Mouse (Mus musculus) hindbrain, embryonic 13.5 days (tissue): ENCODE data around the gene Ankrd39. TPM values are rescaled to one million over a fixed set of nuclear protein-coding genes. Genes with fewer than 3 reads are reported as not detected.

Experiments
- ATAC-seq: fragments of 200-750 bp; cut with Nextera tagmentation; 2 replicates; pipeline ENCODE4 v1.8.0; 2017; ENCODE audit warnings: moderate TSS enrichment; ENCODE audit not compliant: low FRiP score
- H3K27ac ChIP-seq: fragments of 300-500 bp; sonication (generic); 2 replicates; pipeline ENCODE4 v1.5.1; 2015; ENCODE audit warnings: inconsistent platforms, mild to moderate bottlenecking, moderate library complexity
- H3K27me3 ChIP-seq: fragments of 300-500 bp; sonication (generic); 2 replicates; pipeline ENCODE4 v1.6.1; 2015; ENCODE audit warnings: mild to moderate bottlenecking, inconsistent platforms
- H3K36me3 ChIP-seq: fragments of 300-500 bp; sonication (generic); 2 replicates; pipeline ENCODE4 v1.6.1; 2015; ENCODE audit warnings: mild to moderate bottlenecking, inconsistent platforms
- H3K4me1 ChIP-seq: fragments of 300-500 bp; sonication (generic); replicated peaks from 2 replicates; pipeline ENCODE4 v1.6.1; 2015; ENCODE audit warnings: inconsistent platforms
- H3K4me2 ChIP-seq: fragments of 300-500 bp; sonication (generic); 2 replicates; pipeline ENCODE4 v1.6.1; 2015; ENCODE audit warnings: inconsistent platforms, mild to moderate bottlenecking, moderate library complexity
- H3K4me3 ChIP-seq: fragments of 300-500 bp; sonication (generic); 2 replicates; pipeline ENCODE4 v1.5.1; 2015; ENCODE audit warnings: mild to moderate bottlenecking, inconsistent platforms
- H3K9ac ChIP-seq: fragments of 300-500 bp; sonication (generic); 2 replicates; pipeline ENCODE4 v1.6.1; 2015; ENCODE audit warnings: mild to moderate bottlenecking, inconsistent platforms
- H3K9me3 ChIP-seq: fragments of 300-500 bp; sonication (generic); 2 replicates; pipeline ENCODE4 v1.6.1; 2016; ENCODE audit warnings: inconsistent platforms
- WGBS: fragments of 180-500 bp; shearing (Covaris S2); methylation state at CpG from one replicate; pipeline ENCODE4 v1.1.7; 2015; 5-methylcytosine and 5-hydroxymethylcytosine counted together
- microRNA-seq: library from miRNA; unstranded; fragments of <30 nt; microRNA quantifications from one replicate; pipeline ENCODE4, GENCODE M21; 2016
- polyA plus RNA-seq: library from polyadenylated mRNA; unstranded; fragments of >200 nt; fragmentation: Nextera tagmentation; extraction: Ambion mirVana; gene quantifications from 2 replicates; pipeline ENCODE4 v1.2.1, GENCODE M21; 2015

Ankrd39 gene
- polyA plus RNA-seq, 1 experiment from 2014 or later, result 22.4 TPM

DNA sequence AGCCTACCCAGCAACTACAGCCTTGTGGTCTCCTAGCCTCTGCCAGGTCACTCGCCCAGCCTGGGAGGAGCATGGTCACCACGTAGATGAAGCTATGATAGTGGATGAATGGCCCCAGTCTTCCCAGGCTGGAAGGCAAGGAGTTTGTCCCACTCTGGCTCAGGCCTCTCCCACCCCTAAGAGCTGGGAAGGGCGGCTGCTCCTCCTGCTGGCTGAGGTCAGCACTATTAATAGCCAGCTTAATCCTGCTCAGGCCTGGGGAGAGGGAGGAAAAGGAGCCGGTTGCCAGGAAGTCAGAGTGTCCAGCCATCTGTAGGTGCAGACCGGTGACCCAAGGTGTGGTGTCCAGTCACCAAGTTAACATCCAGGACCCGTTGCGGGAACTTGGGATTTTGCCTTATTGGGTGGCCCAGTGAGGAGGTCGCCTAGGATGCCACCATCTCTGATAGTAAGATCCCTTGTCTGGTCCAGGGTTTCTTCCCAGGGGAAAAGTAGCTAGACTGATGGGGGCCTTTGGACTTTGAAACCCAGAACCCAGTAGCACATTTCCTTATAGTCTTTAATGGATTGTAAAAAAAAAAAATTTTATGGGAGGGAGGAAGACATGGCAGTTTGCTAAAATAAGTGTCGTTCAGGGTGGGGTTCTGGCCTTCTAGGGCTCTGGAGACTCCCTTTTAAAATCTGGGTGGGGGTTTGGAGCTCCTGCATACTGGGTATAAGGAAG is 54.7 kb downstream of the Ankrd39 start:
- WGBS, result 57% methylated on average over 9 of the region's 9 CpGs

DNA sequence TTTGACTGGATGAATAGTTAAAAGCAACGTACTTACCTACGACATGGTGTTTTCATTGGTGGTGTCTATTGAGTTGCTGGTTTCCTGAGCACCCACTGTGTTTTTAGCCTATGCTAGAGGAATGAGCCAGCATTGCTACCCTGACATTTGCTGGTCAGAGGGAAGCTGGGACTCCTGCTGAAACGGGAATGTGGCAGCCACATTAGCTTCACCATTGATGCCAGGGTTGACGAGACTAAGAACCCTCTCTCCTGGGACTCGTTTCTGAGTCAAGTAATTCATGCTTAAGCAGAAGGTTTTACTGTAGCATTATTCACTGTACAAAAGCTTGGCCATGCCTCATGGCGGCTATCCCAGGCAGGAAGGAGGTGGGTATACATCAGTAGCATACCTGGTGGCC is 57.6 kb downstream of the Ankrd39 start:
- 59% methylated on average over 6 of the region's 6 CpGs for WGBS
- no peak overlapping the region for H3K4me3 ChIP-seq
- ATAC-seq, result no peak
- H3K4me1 ChIP-seq, result peaks cover 11% of the 10 kb centered on the region; the same call in 1 of the 2 replicates
- H3K4me2 ChIP-seq, result no peak overlapping the region
- H3K27ac ChIP-seq, result no peak overlapping the region
- no peaks in the 10 kb centered on the region for H3K36me3 ChIP-seq
- no peaks in the 10 kb centered on the region for H3K27me3 ChIP-seq
- H3K9me3 ChIP-seq, result no peaks in the 10 kb centered on the region
- no peak overlapping the region for H3K9ac ChIP-seq

More for the DNA sequence above, 54.7 kb downstream of the Ankrd39 start:
- H3K36me3 ChIP-seq, result no peaks in the 10 kb centered on the region
- no peaks in the 10 kb centered on the region for H3K9me3 ChIP-seq
- 0 out of 2 replicates have a peak overlapping the region, but pooled peaks have one; percentile 29 for H3K9ac ChIP-seq
- H3K4me2 ChIP-seq, result no peak overlapping the region
- H3K4me1 ChIP-seq, result peaks cover 6% of the 10 kb centered on the region; the same call in 1 of the 2 replicates
- no peak overlapping the region for H3K4me3 ChIP-seq
- no peaks in the 10 kb centered on the region for H3K27me3 ChIP-seq
- ATAC-seq, result 0 out of 2 replicates have a peak, but pooled peaks have one; percentile 13
- H3K27ac ChIP-seq, result no peak overlapping the region

Small RNA genes within 50 kb of the gene (microRNA-seq; reads per million reads assigned to microRNA genes)
- gene Gm47280, result not detected

Other genes with a start within 250 kb of the Ankrd39 start
- 3.8 and 4.0 TPM in 2 replicates for gene Arid5a, start 239.7 kb downstream of the Ankrd39 start, polyA plus RNA-seq
- 35.9 and 38.3 TPM in 2 replicates for gene Kansl3, start 178.3 kb downstream of the Ankrd39 start, polyA plus RNA-seq
- gene Fer1l5, start 175.2 kb downstream of the Ankrd39 start, polyA plus RNA-seq, result 1.6 and 2.5 TPM in 2 replicates
- gene Lman2l, start 102.2 kb downstream of the Ankrd39 start, polyA plus RNA-seq, result 70.4 and 71.1 TPM in 2 replicates
- 8.9 and 9.7 TPM in 2 replicates for gene Cnnm4, start 75.8 kb downstream of the Ankrd39 start, polyA plus RNA-seq
- 4.2 and 5.1 TPM in 2 replicates for gene Cnnm3, start 35.6 kb downstream of the Ankrd39 start, polyA plus RNA-seq
- gene Ankrd23, start 10.6 kb downstream of the Ankrd39 start, polyA plus RNA-seq, result 16.3 and 19.5 TPM in 2 replicates
- 0.43 TPM in 1 of 2 replicates, not detected in the other for gene Gm42417, start 8.0 kb downstream of the Ankrd39 start, polyA plus RNA-seq
- 28.3 and 31.8 TPM in 2 replicates for gene Sema4c, start 10.9 kb upstream of the Ankrd39 start, polyA plus RNA-seq
- gene Fam178b, start 135.7 kb upstream of the Ankrd39 start, polyA plus RNA-seq, result 0.27 and 0.32 TPM in 2 replicates
- 619 and 648 TPM in 2 replicates for gene Cox5b, start 144.0 kb upstream of the Ankrd39 start, polyA plus RNA-seq
- gene 4933424G06Rik, start 162.7 kb upstream of the Ankrd39 start, polyA plus RNA-seq, result 0.43 and 0.57 TPM in 2 replicates
- 101 and 107 TPM in 2 replicates for gene Actr1b, start 167.0 kb upstream of the Ankrd39 start, polyA plus RNA-seq
- 0.43 and 1.2 TPM in 2 replicates for gene Zap70, start 214.4 kb upstream of the Ankrd39 start, polyA plus RNA-seq